ENCODE assay signal across 12 mouse cellular contexts in genomic region chr2:13275874-13276273, GRCm38 (mm10). TPM values are rescaled to one million over a fixed set of nuclear protein-coding genes. Genes with fewer than 3 reads are reported as not detected.
DNase-seq lines count a peak whose midpoint lies in the region; ATAC-seq and TF ChIP-seq lines count a peak whose summit lies in the region.
"Had no signal": no experiment of that assay in that cellular context is flagged by ENCODE, and none has a peak within 500 bp of the region (broad histone marks: within the 10 kb centered on the region; RNA-seq: fewer than 3 reads in every experiment).

No protein-coding gene starts in this region.

- H3K4me2 ChIP-seq in intestine, postnatal 0 days (replicated peaks; ENCODE audit: low read depth), result no peak overlapping the region
- H3K4me2 ChIP-seq in intestine, embryonic 16.5 days (ENCODE audit: low read depth, low read length), result no peak overlapping the region
- no peak overlapping the region for H3K4me2 ChIP-seq in forebrain, embryonic 14.5 days (ENCODE audit: low read length)
- H3K4me2 ChIP-seq: limb, embryonic 15.5 days had no signal

- no peaks in the 10 kb centered on the region for H3K27me3 ChIP-seq in intestine, postnatal 0 days (replicated peaks; ENCODE audit: control insufficient read depth, insufficient read depth, low read length)
- no peaks in the 10 kb centered on the region for H3K27me3 ChIP-seq in intestine, embryonic 16.5 days (replicated peaks; ENCODE audit: control insufficient read depth, insufficient read depth, low read length)
- H3K27me3 ChIP-seq in forebrain, embryonic 14.5 days (replicated peaks; ENCODE audit: control insufficient read depth, insufficient read depth, low read length), result no peaks in the 10 kb centered on the region
- H3K27me3 ChIP-seq: limb, embryonic 15.5 days had no signal

- TF ChIP-seq CTCF in intestine, postnatal 0 days (IDR thresholded peaks at IDR 0.05; ENCODE audit: low read depth), result peak; percentile 57
- peak; percentile 37; the same call in 1 of the 2 replicates for TF ChIP-seq CTCF in bone marrow macrophage, adult 2 months (IDR thresholded peaks at IDR 0.05; ENCODE audit: low read depth, low read length)

- no peak overlapping the region for H3K27ac ChIP-seq in intestine, postnatal 0 days (ENCODE audit: low read depth, low read length)
- H3K27ac ChIP-seq in intestine, embryonic 16.5 days (ENCODE audit: low read length), result no peak overlapping the region
- H3K27ac ChIP-seq in bone marrow macrophage, adult 2 months (ENCODE audit: insufficient read depth, low read depth, low read length), result no peak overlapping the region
- no peak overlapping the region for H3K27ac ChIP-seq in forebrain, embryonic 14.5 days (ENCODE audit: low read depth, low read length)
- H3K27ac ChIP-seq: limb, embryonic 15.5 days had no signal

- DNase-seq in thymus, postnatal 14 days, result peak; percentile 14
- no peak for DNase-seq in thymus, postnatal 10 days (ENCODE audit: low spot score in 2 of 2)
- DNase-seq in testis, postnatal 10 days (ENCODE audit: low spot score), result peak; percentile 63
- DNase-seq in forebrain, embryonic 14.5 days (ENCODE audit: low spot score), result no peak
- no peak for DNase-seq in layer of hippocampus, postnatal 25 days (ENCODE audit: extremely low spot score in 1 of 2, low spot score in 1 of 2)
- DNase-seq: kidney, adult 11 months; right cerebral cortex, postnatal 14 days had no signal

- no peaks in the 10 kb centered on the region for H3K9me3 ChIP-seq in intestine, postnatal 0 days (ENCODE audit: control insufficient read depth)
- no peaks in the 10 kb centered on the region for H3K9me3 ChIP-seq in intestine, embryonic 16.5 days (ENCODE audit: control insufficient read depth, low read length)
- no peaks in the 10 kb centered on the region for H3K9me3 ChIP-seq in forebrain, embryonic 14.5 days (replicated peaks; ENCODE audit: control insufficient read depth, low read length)
- H3K9me3 ChIP-seq: limb, embryonic 15.5 days had no signal

- no peak for ATAC-seq in intestine, postnatal 0 days
- ATAC-seq in intestine, embryonic 16.5 days, result no peak
- ATAC-seq in forebrain, embryonic 14.5 days, result no peak

- H3K36me3 ChIP-seq in intestine, postnatal 0 days (ENCODE audit: control insufficient read depth, insufficient read depth), result peaks cover 5% of the 10 kb centered on the region; the same call in 1 of the 2 replicates
- no peaks in the 10 kb centered on the region; the same call in 1 of the 2 replicates for H3K36me3 ChIP-seq in intestine, embryonic 16.5 days (ENCODE audit: control insufficient read depth, insufficient read depth, low read length)
- H3K36me3 ChIP-seq in forebrain, embryonic 14.5 days (ENCODE audit: control insufficient read depth, insufficient read depth, low read length), result no peaks in the 10 kb centered on the region
- H3K36me3 ChIP-seq: limb, embryonic 15.5 days had no signal

- TF ChIP-seq POLR2A in bone marrow macrophage, adult 2 months (IDR thresholded peaks at IDR 0.05; ENCODE audit: borderline replicate concordance, low read depth, low read length), result no peak

- WGBS in intestine, postnatal 0 days, result 67% methylated on average over 7 of the region's 7 CpGs
- WGBS in intestine, embryonic 16.5 days, result 60% methylated on average over 7 of the region's 7 CpGs
- whole genome bisulfite sequencing in forebrain, embryonic 14.5 days, result 58% methylated on average over 7 of the region's 7 CpGs

- H3K9ac ChIP-seq in intestine, postnatal 0 days (ENCODE audit: low read depth, low read length), result no peak overlapping the region
- no peak overlapping the region for H3K9ac ChIP-seq in intestine, embryonic 16.5 days (ENCODE audit: low read depth, low read length)
- H3K9ac ChIP-seq in forebrain, embryonic 14.5 days (ENCODE audit: low read length), result no peak overlapping the region
- H3K9ac ChIP-seq: limb, embryonic 15.5 days had no signal

- no peak overlapping the region for H3K4me3 ChIP-seq in intestine, postnatal 0 days (ENCODE audit: low read depth, low read length)
- H3K4me3 ChIP-seq in intestine, embryonic 16.5 days (ENCODE audit: low read length), result no peak overlapping the region
- H3K4me3 ChIP-seq in bone marrow macrophage, adult 2 months (ENCODE audit: insufficient read depth, low read length), result no peak overlapping the region
- H3K4me3 ChIP-seq in forebrain, embryonic 14.5 days (ENCODE audit: low read depth, low read length), result no peak overlapping the region
- H3K4me3 ChIP-seq: limb, embryonic 15.5 days; myocyte had no signal

- no peaks in the 10 kb centered on the region for H3K4me1 ChIP-seq in intestine, postnatal 0 days (replicated peaks; ENCODE audit: control insufficient read depth, insufficient read depth, low read length)
- H3K4me1 ChIP-seq in intestine, embryonic 16.5 days (ENCODE audit: control insufficient read depth, insufficient read depth, low read length), result 0 out of 2 replicates have a peak, but pooled peaks cover under 1% of the 10 kb centered on the region
- peaks cover 21% of the 10 kb centered on the region for H3K4me1 ChIP-seq in bone marrow macrophage, adult 2 months (ENCODE audit: control insufficient read depth, insufficient read depth, low read length)
- H3K4me1 ChIP-seq in forebrain, embryonic 14.5 days (ENCODE audit: control insufficient read depth, insufficient read depth, low read length), result peaks cover under 1% of the 10 kb centered on the region; the same call in 1 of the 2 replicates

RNA-seq across cellular contexts. Expression of gene Rsu1, which starts 4.7 kb away (rescaled TPM):
- polyA plus RNA-seq in intestine, postnatal 0 days (2015; fragmentation: Nextera tagmentation; extraction: Ambion mirVana), result 66.4 and 68.3 TPM in 2 replicates
- polyA plus RNA-seq in intestine, embryonic 16.5 days (2015; fragmentation: Nextera tagmentation; extraction: Ambion mirVana), result 100 and 103 TPM in 2 replicates
- 139 and 143 TPM in 2 replicates for polyA plus RNA-seq in bone marrow macrophage, adult 2 months (2012; ENCODE audit: insufficient read depth, insufficient read length, missing spikeins)
- 57.2 and 66.0 TPM in 2 replicates for polyA plus RNA-seq in forebrain, embryonic 14.5 days (2014; fragmentation: Nextera tagmentation; extraction: Ambion mirVana)
- total RNA-seq in layer of hippocampus, postnatal 25 days (2021), result 10 to 100 TPM; 38.2 to 40.0 TPM

Comparison
In these comparisons a context has a peak if more than half of its experiments do, and no peak if none do; other contexts are left out.
1. DNase-seq: peak in thymus, postnatal 14 days (single experiment) and testis, postnatal 10 days (single experiment); none in thymus, postnatal 10 days (0 of 2), forebrain, embryonic 14.5 days (single experiment) and layer of hippocampus, postnatal 25 days (0 of 2).